Mouse (Mus musculus): Measurements from ENCODE around the gene Fer.

Fer gene

DNA sequence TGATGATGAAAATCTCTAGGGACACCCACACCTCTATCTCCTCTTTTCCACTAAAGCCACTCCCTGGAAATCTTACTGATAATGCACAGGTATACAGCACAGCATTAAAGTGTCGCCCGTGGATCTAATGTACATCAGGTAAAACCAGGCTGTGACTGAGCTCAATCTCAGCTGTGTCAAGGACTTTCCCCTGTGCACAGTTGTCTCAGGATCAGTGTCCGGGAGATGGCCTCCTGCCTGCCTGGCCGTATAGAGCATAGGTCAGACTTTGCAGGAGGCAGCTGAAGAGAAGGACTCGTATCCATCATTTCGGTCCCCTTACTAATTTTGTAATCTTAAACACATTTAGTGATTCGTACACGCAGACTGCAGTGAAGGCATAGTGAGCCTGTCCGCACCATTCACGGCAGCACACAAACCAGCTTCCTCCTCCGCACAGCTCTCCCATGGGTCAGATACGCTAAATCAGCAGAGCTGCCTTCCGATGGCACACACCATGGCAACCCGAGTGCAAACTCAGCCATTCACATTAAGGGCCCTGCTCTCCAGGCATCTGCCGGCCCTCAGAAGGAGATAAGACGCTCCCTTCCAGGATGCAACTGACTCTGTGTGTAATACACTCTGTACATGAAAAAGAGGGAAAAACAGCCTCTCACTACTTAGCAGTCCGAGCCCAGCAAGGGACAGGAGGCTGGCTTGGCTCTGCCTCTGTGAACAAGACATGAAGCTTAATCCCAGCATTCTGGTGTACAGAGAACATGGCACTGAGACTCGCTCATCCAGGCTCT lies 277.4 kb downstream of the Fer start:
- no peak for DNase-seq (ENCODE audit: low spot score)

- DNase-seq (ENCODE audit: low spot score) = no peak
Observed at GRCm38 (mm10) chr17:64141856-64142255, 279.0 kb downstream of the Fer start.

DNA sequence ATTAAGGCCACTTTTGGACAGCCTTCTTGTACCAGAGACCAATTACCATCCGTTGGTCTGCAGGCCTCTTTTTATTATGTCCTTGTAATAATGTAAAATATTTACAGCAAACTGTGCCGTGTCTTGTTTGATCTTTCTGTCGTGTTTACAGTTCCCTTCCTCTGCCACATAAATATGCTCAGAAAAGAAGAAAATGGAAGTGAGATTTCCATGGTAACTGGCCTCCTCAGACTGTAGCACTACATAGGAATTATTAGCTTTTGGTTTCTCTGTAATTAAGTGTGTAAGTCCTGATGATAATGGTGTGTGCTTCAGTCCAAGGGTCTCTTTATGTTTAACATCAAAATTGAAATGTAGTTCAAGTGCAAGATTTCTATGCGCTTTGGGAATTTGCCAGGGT lies 283.5 kb downstream of the Fer start:
- no peak for DNase-seq (ENCODE audit: low spot score)

- DNase-seq (ENCODE audit: low spot score) = no peak
Observed at GRCm38 (mm10) chr17:64150717-64151116, 287.9 kb downstream of the Fer start.

DNA sequence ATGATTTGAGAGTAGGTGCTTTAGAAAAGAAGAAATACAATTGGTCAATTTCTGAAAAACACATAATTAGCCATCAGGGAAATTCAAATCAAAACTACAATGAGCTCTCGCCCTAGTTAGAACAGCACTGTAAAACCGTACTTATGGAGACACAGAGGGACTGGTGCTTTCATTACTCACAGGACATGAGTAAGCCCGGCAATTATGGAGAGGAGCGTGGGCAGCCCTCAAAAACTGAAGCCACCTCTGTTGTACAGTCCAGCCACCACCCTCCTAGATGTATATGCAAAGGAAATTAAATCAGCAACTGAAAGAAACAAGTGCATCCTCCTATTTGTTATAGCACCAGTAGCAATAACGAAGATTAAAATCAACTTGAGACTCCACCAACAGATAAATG lies 304.9 kb downstream of the Fer start:
- no peak for DNase-seq (ENCODE audit: low spot score)

GRCm38 (mm10) chr17:64170019-64170418 lies 307.2 kb downstream of the Fer start:
- DNase-seq (ENCODE audit: low spot score) = no peak

DNA sequence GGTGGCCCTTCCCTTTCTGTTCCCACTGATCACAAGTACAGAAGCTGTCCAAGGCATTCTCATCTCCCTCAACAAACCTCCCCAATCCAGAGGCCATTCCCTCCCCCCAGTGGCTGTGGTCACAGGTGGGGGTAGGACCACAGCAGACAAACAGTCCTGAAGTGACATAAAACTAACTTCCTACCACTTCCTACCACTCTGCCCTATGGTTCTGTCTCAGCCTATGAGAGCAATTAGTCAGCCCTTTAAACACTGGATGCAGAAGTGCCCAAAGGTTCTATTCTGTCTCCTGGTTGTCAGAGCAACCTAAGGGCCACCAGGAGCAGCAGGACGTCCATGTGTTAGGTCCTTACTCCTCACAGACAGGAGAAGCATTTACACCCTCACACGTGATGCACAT lies 309.6 kb downstream of the Fer start:
- DNase-seq (ENCODE audit: low spot score) = no peak

DNA sequence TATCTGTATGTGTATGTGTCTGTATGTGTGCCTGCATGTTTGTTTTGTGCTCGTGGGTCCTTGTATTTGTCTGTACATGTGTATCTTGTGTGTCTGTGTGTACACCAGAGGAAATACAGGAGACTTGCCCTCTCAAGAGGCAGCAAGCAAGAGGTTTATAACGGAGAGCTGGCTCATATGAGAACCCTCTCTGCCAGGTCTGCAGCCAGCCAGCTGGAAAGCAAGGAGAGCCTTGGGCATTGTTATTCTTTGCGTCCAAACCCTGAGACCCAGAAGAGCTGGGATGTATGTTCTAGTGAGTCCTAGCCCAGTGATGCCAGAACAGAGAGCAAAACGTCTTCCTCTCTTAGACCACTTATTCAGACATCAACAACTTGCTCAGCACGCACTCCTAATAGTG lies 317.7 kb downstream of the Fer start:
- DNase-seq (ENCODE audit: low spot score) = no peak

- DNase-seq (ENCODE audit: low spot score) = no peak
Observed at GRCm38 (mm10) chr17:64181291-64181690, 318.4 kb downstream of the Fer start.

- no peak for DNase-seq (ENCODE audit: low spot score)
Observed at GRCm38 (mm10) chr17:64182599-64182998, 319.7 kb downstream of the Fer start.

DNA sequence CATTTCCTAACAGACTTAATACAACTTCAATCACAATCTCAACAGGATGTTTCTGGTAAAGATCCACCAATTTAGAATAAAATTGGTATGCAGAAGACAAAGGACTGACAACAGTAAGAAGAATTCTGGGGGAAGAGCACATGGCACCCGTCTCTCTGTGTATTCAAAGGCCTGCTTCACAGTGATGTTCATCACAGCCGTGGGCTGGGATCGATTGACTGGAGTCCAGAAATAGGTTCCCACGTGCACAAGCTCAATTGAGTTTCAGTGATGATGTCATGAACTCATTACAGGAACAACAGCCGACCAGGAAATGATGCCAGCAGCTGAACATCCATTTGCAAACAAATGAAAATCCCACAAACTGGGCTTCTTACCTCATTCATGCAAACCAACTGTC lies 320.3 kb downstream of the Fer start:
- DNase-seq (ENCODE audit: low spot score) = no peak

All from urinary bladder, postnatal 14 days (tissue).